8 mouse cellular contexts compared by ENCODE assay signal in genomic region chr7:99795192-99795981, GRCm38 (mm10). TPM values are rescaled to one million over a fixed set of nuclear protein-coding genes. Genes with fewer than 3 reads are reported as not detected.
DNase-seq lines count a peak whose midpoint lies in the region; ATAC-seq and TF ChIP-seq lines count a peak whose summit lies in the region.

No protein-coding gene starts in this region.

- no peaks in the 10 kb centered on the region for H3K9me3 ChIP-seq in lung, embryonic 14.5 days (ENCODE audit: low read depth, low read length)
- peaks cover 7% of the 10 kb centered on the region for H3K9me3 ChIP-seq in heart, embryonic 16.5 days (replicated peaks; ENCODE audit: control insufficient read depth, low read length)

- no peaks in the 10 kb centered on the region for H3K36me3 ChIP-seq in lung, embryonic 14.5 days (ENCODE audit: insufficient read depth)
- H3K36me3 ChIP-seq in heart, embryonic 16.5 days (ENCODE audit: control insufficient read depth, insufficient read depth) = no peaks in the 10 kb centered on the region
- H3K36me3 ChIP-seq in small intestine, adult 2 months (ENCODE audit: control insufficient read depth, insufficient read depth, low read length) = no peaks in the 10 kb centered on the region

- no peak overlapping the region for H3K27ac ChIP-seq in lung, embryonic 14.5 days (ENCODE audit: low read depth)
- H3K27ac ChIP-seq in heart, embryonic 16.5 days (ENCODE audit: low read length) = no peak overlapping the region
- no peak overlapping the region for H3K27ac ChIP-seq in small intestine, adult 2 months (ENCODE audit: insufficient read depth, low read depth, low read length)

- TF ChIP-seq CTCF in lung, embryonic 14.5 days (IDR thresholded peaks at IDR 0.05; ENCODE audit: low read depth) = no peak
- no peak for TF ChIP-seq CTCF in lung, adult 2 months (IDR thresholded peaks at IDR 0.05; ENCODE audit: insufficient read depth, low read length)
- no peak for TF ChIP-seq CTCF in small intestine, adult 2 months (IDR thresholded peaks at IDR 0.05; ENCODE audit: extremely low read depth, insufficient read length, insufficient replicate concordance, low read depth, low read length)

- 0 out of 2 replicates have a peak overlapping the region, but pooled peaks have one; percentile 7 for H3K4me2 ChIP-seq in lung, embryonic 14.5 days
- H3K4me2 ChIP-seq in heart, embryonic 16.5 days (ENCODE audit: low read depth, low read length) = peak overlapping the region; percentile 26

- H3K4me3 ChIP-seq in lung, embryonic 14.5 days (ENCODE audit: low read depth, low read length) = no peak overlapping the region
- no peak overlapping the region for H3K4me3 ChIP-seq in lung, adult 2 months (replicated peaks; ENCODE audit: extremely low read depth, low read depth, low read length)
- H3K4me3 ChIP-seq in heart, embryonic 16.5 days (ENCODE audit: low read length) = no peak overlapping the region
- 0 out of 2 replicates have a peak overlapping the region, but pooled peaks have one; percentile 6 for H3K4me3 ChIP-seq in small intestine, adult 2 months (ENCODE audit: low read depth, low read length)

- H3K4me1 ChIP-seq in lung, embryonic 14.5 days (ENCODE audit: insufficient read depth) = no peaks in the 10 kb centered on the region
- H3K4me1 ChIP-seq in lung, adult 2 months (ENCODE audit: control insufficient read depth, insufficient read depth, low read length) = no peaks in the 10 kb centered on the region
- no peaks in the 10 kb centered on the region; the same call in none of the 2 replicates for H3K4me1 ChIP-seq in heart, embryonic 16.5 days (ENCODE audit: control insufficient read depth, insufficient read depth, low read length)
- H3K4me1 ChIP-seq in small intestine, adult 2 months (ENCODE audit: control insufficient read depth, insufficient read depth, insufficient read length, low read length) = no peaks in the 10 kb centered on the region

- H3K27me3 ChIP-seq in lung, embryonic 14.5 days (ENCODE audit: insufficient read depth, low read length) = no peaks in the 10 kb centered on the region
- H3K27me3 ChIP-seq in heart, embryonic 16.5 days (ENCODE audit: control insufficient read depth, insufficient read depth, low read length) = no peaks in the 10 kb centered on the region
- no peaks in the 10 kb centered on the region; the same call in 1 of the 2 replicates for H3K27me3 ChIP-seq in small intestine, adult 2 months (ENCODE audit: control insufficient read depth, insufficient read depth, low read length)

- no peak for TF ChIP-seq POLR2A in lung, adult 2 months (IDR thresholded peaks at IDR 0.05; ENCODE audit: borderline replicate concordance, extremely low read depth, low read depth, low read length)
- TF ChIP-seq POLR2A in small intestine, adult 2 months (IDR thresholded peaks at IDR 0.05; ENCODE audit: low read depth, low read length) = no peak

- H3K9ac ChIP-seq in lung, embryonic 14.5 days = no peak overlapping the region
- H3K9ac ChIP-seq in heart, embryonic 16.5 days (ENCODE audit: low read length) = no peak overlapping the region

- intact Hi-C loops in left cerebral cortex, postnatal 4 days (cut with DNase I) = loop anchor here (5.0 kb wide), 1 partner anchor 293 kb away; no protein-coding TSS in a partner anchor

- 10% methylated on average over 17 of the region's 17 CpGs for WGBS in lung, embryonic 14.5 days
- WGBS in lung, adult 2 months = 13% methylated on average over 17 of the region's 17 CpGs
- WGBS in heart, embryonic 16.5 days = 13% methylated on average over 17 of the region's 17 CpGs
- WGBS in small intestine, adult 2 months = 17% methylated on average over 17 of the region's 17 CpGs

- ATAC-seq in lung, embryonic 14.5 days (ENCODE audit: insufficient read depth) = peak; percentile 31; the same call in 1 of the 2 replicates
- ATAC-seq in heart, embryonic 16.5 days (replicated peaks; ENCODE audit: extremely low read depth, insufficient read depth, low FRiP score) = 0 out of 2 replicates have a peak, but pooled peaks have one; percentile 6

- peak; percentile 21 for DNase-seq in adrenal gland, postnatal 10 days
- DNase-seq in adrenal gland, postnatal 4 days (ENCODE audit: low spot score in 2 of 2) = no peak
- DNase-seq in lung, embryonic 14.5 days = peak; percentile 39
- DNase-seq in lung, adult 2 months = no peak
- peak; percentile 35 for DNase-seq in lung, postnatal 36 days
- no peak for DNase-seq in left cerebral cortex, postnatal 4 days

RNA-seq across cellular contexts. Expression of gene Olfr521, which starts 32.1 kb away (rescaled TPM):
- total RNA-seq in adrenal gland, postnatal 10 days (2021) = not detected
- not detected for total RNA-seq in adrenal gland, postnatal 4 days (2021)
- not detected in 2 replicates for polyA plus RNA-seq in lung, embryonic 14.5 days (2014; fragmentation: Nextera tagmentation; extraction: Ambion mirVana)
- not detected in 2 replicates for polyA plus RNA-seq in lung, adult 2 months (2012; rRNA removed)
- polyA plus RNA-seq in heart, embryonic 16.5 days (2015; fragmentation: Nextera tagmentation; extraction: Ambion mirVana) = not detected in 2 replicates
- polyA plus RNA-seq in small intestine, adult 2 months (2012; rRNA removed) = not detected in 2 replicates
- total RNA-seq in left cerebral cortex, postnatal 4 days (2021) = not detected

RNA-seq across cellular contexts. Expression of gene Neu3, which starts 32.8 kb away (rescaled TPM):
- total RNA-seq in adrenal gland, postnatal 10 days (2021) = 1 to 10 TPM; 3.0 to 3.7 TPM
- total RNA-seq in adrenal gland, postnatal 4 days (2021) = 1 to 10 TPM; 4.4 to 4.6 TPM
- polyA plus RNA-seq in lung, embryonic 14.5 days (2014; fragmentation: Nextera tagmentation; extraction: Ambion mirVana) = 3.0 and 3.2 TPM in 2 replicates
- 3.4 TPM in 2 replicates for polyA plus RNA-seq in lung, adult 2 months (2012; rRNA removed)
- 4.7 and 5.2 TPM in 2 replicates for polyA plus RNA-seq in heart, embryonic 16.5 days (2015; fragmentation: Nextera tagmentation; extraction: Ambion mirVana)
- 0.82 and 1.3 TPM in 2 replicates for polyA plus RNA-seq in small intestine, adult 2 months (2012; rRNA removed)
- 1 to 10 TPM; 2.4 to 2.5 TPM for total RNA-seq in left cerebral cortex, postnatal 4 days (2021)

Comparison
In these comparisons a context has a peak if more than half of its experiments do, and no peak if none do; other contexts are left out.
1. DNase-seq: peak in adrenal gland, postnatal 10 days (single experiment), lung, embryonic 14.5 days (single experiment) and lung, postnatal 36 days (single experiment); none in adrenal gland, postnatal 4 days (0 of 2), lung, adult 2 months (single experiment) and left cerebral cortex, postnatal 4 days (single experiment).